Mouse (Mus musculus): Measurements from ENCODE around the gene Fam204a.

Fam204a gene

GRCm38 (mm10) chr19:60225899-60226844 lies at the start of gene Fam204a:
Fam204a (minus strand) TSS chr19:60226701.
- peak; percentile 100 for ATAC-seq (ENCODE audit: low TSS enrichment)

- no peak for ATAC-seq (ENCODE audit: low TSS enrichment)
These were observed 39.3 kb upstream of the Fam204a start for GRCm38 (mm10) chr19:60265789-60266188.

- no peak for ATAC-seq (ENCODE audit: low TSS enrichment)
These were observed 34.2 kb upstream of the Fam204a start for GRCm38 (mm10) chr19:60260689-60261088.

- no peak for ATAC-seq (ENCODE audit: low TSS enrichment)
These were observed 25.5 kb upstream of the Fam204a start for GRCm38 (mm10) chr19:60252021-60252420.

- ATAC-seq (ENCODE audit: low TSS enrichment), result no peak
These were observed 24.7 kb upstream of the Fam204a start for GRCm38 (mm10) chr19:60251197-60251596.

- no peak for ATAC-seq (ENCODE audit: low TSS enrichment)
These were observed 18.7 kb upstream of the Fam204a start for GRCm38 (mm10) chr19:60245250-60245649.

- ATAC-seq (ENCODE audit: low TSS enrichment), result no peak
These were observed 16.1 kb upstream of the Fam204a start for GRCm38 (mm10) chr19:60242620-60243019.

- ATAC-seq (ENCODE audit: low TSS enrichment), result no peak
These were observed 15.6 kb upstream of the Fam204a start for GRCm38 (mm10) chr19:60241916-60242602.

GRCm38 (mm10) chr19:60231542-60231941 lies 5.0 kb upstream of the Fam204a start:
- ATAC-seq (ENCODE audit: low TSS enrichment), result no peak

GRCm38 (mm10) chr19:60226845-60227235 lies 339 bp upstream of the Fam204a start:
- no peak; the same call in 1 of the 2 replicates for ATAC-seq (ENCODE audit: low TSS enrichment)

- no peak for ATAC-seq (ENCODE audit: low TSS enrichment)
These were observed 7.1 kb downstream of the Fam204a start for GRCm38 (mm10) chr19:60219395-60219794.

GRCm38 (mm10) chr19:60217985-60218384 lies 8.5 kb downstream of the Fam204a start:
- no peak for ATAC-seq (ENCODE audit: low TSS enrichment)

GRCm38 (mm10) chr19:60208173-60208572 lies 18.3 kb downstream of the Fam204a start:
- ATAC-seq (ENCODE audit: low TSS enrichment), result no peak

- ATAC-seq (ENCODE audit: low TSS enrichment), result no peak
These were observed 22.3 kb downstream of the Fam204a start for GRCm38 (mm10) chr19:60204176-60204575.

GRCm38 (mm10) chr19:60200294-60200693 lies 26.2 kb downstream of the Fam204a start:
- no peak for ATAC-seq (ENCODE audit: low TSS enrichment)

GRCm38 (mm10) chr19:60199152-60199551 lies 27.3 kb downstream of the Fam204a start:
- no peak for ATAC-seq (ENCODE audit: low TSS enrichment)

GRCm38 (mm10) chr19:60192790-60193189 lies 33.7 kb downstream of the Fam204a start:
- ATAC-seq (ENCODE audit: low TSS enrichment), result no peak

GRCm38 (mm10) chr19:60189206-60189605 lies 37.3 kb downstream of the Fam204a start:
- no peak for ATAC-seq (ENCODE audit: low TSS enrichment)

GRCm38 (mm10) chr19:60182901-60183300 lies 43.6 kb downstream of the Fam204a start:
- no peak for ATAC-seq (ENCODE audit: low TSS enrichment)

GRCm38 (mm10) chr19:60182171-60182570 lies 44.3 kb downstream of the Fam204a start:
- no peak for ATAC-seq (ENCODE audit: low TSS enrichment)

- no peak for ATAC-seq (ENCODE audit: low TSS enrichment)
These were observed 47.5 kb downstream of the Fam204a start for GRCm38 (mm10) chr19:60178771-60179563.

GRCm38 (mm10) chr19:60165417-60165816 lies 61.1 kb downstream of the Fam204a start:
- ATAC-seq (ENCODE audit: low TSS enrichment), result no peak

Measured in frontal cortex, adult (tissue).